In genomic region chr14:121267801-121268200, GRCm38 (mm10) we compare ENCODE assay signal across 20 mouse cellular contexts.
A peak's percentile ranks its signal among the peaks of the same experiment; 100 is the strongest.
DNase-seq lines count a peak whose midpoint lies in the region.
"Had no signal": no experiment of that assay in that cellular context is flagged by ENCODE, and none has a peak within 500 bp of the region (broad histone marks: within the 10 kb centered on the region; RNA-seq: fewer than 3 reads in every experiment).

No protein-coding gene starts in this region.

- DNase-seq in ES-CJ7 (ENCODE audit: low read depth, low spot score): peak; percentile 48
- DNase-seq in R1 (ENCODE audit: low read depth, low spot score): peak; percentile 67
- DNase-seq in ZHBTc4 (ENCODE audit: low read depth, low spot score): peak; percentile 94
- no peak for DNase-seq in adrenal gland, postnatal 4 days (ENCODE audit: low spot score in 2 of 2)
- no peak for DNase-seq in frontal cortex, postnatal 14 days (ENCODE audit: low spot score in 2 of 2)
- no peak for DNase-seq in adrenal gland, adult 8-10 months
- DNase-seq: adrenal gland, adult 2 months; adrenal gland, postnatal 10 days; adrenal gland, postnatal 14 days; adrenal gland, postnatal 25 days; adrenal gland, postnatal 36 days; B cell, adult 2 months; cerebellum, adult 11 months; cerebellum, adult 11-12 months; cerebellum, adult 18-20 months; cerebellum, adult 2 months; cerebellum, adult 8-10 months; cerebellum, adult 9-10 months; cerebellum, adult 9-11 months; cerebellum, postnatal 10 days had no signal

Comparison
In these comparisons a context has a peak if more than half of its experiments do, and no peak if none do; other contexts are left out.
1. DNase-seq: peak in ES-CJ7 (single experiment), R1 (single experiment) and ZHBTc4 (single experiment); none in adrenal gland, postnatal 4 days (0 of 2), frontal cortex, postnatal 14 days (0 of 2) and adrenal gland, adult 8-10 months (single experiment).